Mouse (Mus musculus): ENCODE measurements around the gene Clec4n. TPM values are rescaled to one million over a fixed set of nuclear protein-coding genes. Genes with fewer than 3 reads are reported as not detected.

Gene Clec4n
- total RNA-seq (2023) = 1.5 TPM

GRCm38 (mm10) chr6:123229644-123230043 is at the start of gene Clec4n:
Gene Clec4n, plus strand, starts transcription at chr6:123229843.

GRCm38 (mm10) chr6:123261555-123262161 is 32.0 kb downstream of the Clec4n start, which contains the start of gene Clec4d:
Gene Clec4d, plus strand, starts transcription at chr6:123262111.

GRCm38 (mm10) chr6:123289753-123290152 is 60.1 kb downstream of the Clec4n start, which contains the start of gene Clec4e:
Gene Clec4e, minus strand, starts transcription at chr6:123289870.

Other genes with a start within 250 kb of the Clec4n start
- gene Clec4a4, start 239.5 kb upstream of the Clec4n start, total RNA-seq (2023) = not detected
- 1.3 TPM for gene Clec4b1, start 179.9 kb upstream of the Clec4n start, total RNA-seq (2023)
- 3.8 TPM for gene Clec4a2, start 123.4 kb upstream of the Clec4n start, total RNA-seq (2023)
- not detected for gene Clec4b2, start 57.0 kb upstream of the Clec4n start, total RNA-seq (2023)
- gene Clec4d, start 32.3 kb downstream of the Clec4n start, total RNA-seq (2023) = not detected
- gene Clec4e, start 60.0 kb downstream of the Clec4n start, total RNA-seq (2023) = 1.7 TPM
- gene Vmn2r19, start 78.5 kb downstream of the Clec4n start, total RNA-seq (2023) = not detected
- not detected for gene Vmn2r20, start 188.3 kb downstream of the Clec4n start, total RNA-seq (2023)